Mouse (Mus musculus) hindbrain, embryonic 10.5 days (tissue): ENCODE measurements at regions not wholly inside any gene's neighbourhood (a gene's known extent, or its start where the extent isn't known, plus 50 kb on each side); places are given as distances from the start of the nearest gene placed in this dataset.

Experiments used
- DNase-seq: peaks from one replicate; pipeline ENCODE4 v3.0.0-alpha.2; 2017; ENCODE audit warnings: low spot score
- H3K27ac ChIP-seq: fragments of 300-500 bp; sonication (generic); 2 replicates; pipeline ENCODE4 v1.5.1; 2016; ENCODE audit warnings: mild to moderate bottlenecking, moderate library complexity
- H3K27me3 ChIP-seq: fragments of 300-500 bp; sonication (generic); 2 replicates; pipeline ENCODE4 v1.6.1; 2016; ENCODE audit warnings: mild to moderate bottlenecking; ENCODE audit not compliant: poor library complexity, insufficient read depth, severe bottlenecking
- H3K36me3 ChIP-seq: fragments of 300-500 bp; sonication (generic); 2 replicates; pipeline ENCODE4 v1.6.1; 2016; ENCODE audit warnings: mild to moderate bottlenecking, moderate library complexity
- H3K4me1 ChIP-seq: fragments of 300-500 bp; sonication (generic); replicated peaks from 2 replicates; pipeline ENCODE4 v1.6.1; 2016; ENCODE audit warnings: mild to moderate bottlenecking
- H3K4me3 ChIP-seq: fragments of 300-500 bp; sonication (generic); 2 replicates; pipeline ENCODE4 v1.5.1; 2016; ENCODE audit warnings: mild to moderate bottlenecking, moderate library complexity
- H3K9me3 ChIP-seq: fragments of 300-500 bp; sonication (generic); 2 replicates; pipeline ENCODE4 v1.6.1; 2016; ENCODE audit warnings: mild to moderate bottlenecking, moderate library complexity
- WGBS: fragments of 180-500 bp; shearing (Covaris S2); methylation state at CpG from one replicate; pipeline ENCODE4 v1.1.7; 2016; 5-methylcytosine and 5-hydroxymethylcytosine counted together

DNA sequence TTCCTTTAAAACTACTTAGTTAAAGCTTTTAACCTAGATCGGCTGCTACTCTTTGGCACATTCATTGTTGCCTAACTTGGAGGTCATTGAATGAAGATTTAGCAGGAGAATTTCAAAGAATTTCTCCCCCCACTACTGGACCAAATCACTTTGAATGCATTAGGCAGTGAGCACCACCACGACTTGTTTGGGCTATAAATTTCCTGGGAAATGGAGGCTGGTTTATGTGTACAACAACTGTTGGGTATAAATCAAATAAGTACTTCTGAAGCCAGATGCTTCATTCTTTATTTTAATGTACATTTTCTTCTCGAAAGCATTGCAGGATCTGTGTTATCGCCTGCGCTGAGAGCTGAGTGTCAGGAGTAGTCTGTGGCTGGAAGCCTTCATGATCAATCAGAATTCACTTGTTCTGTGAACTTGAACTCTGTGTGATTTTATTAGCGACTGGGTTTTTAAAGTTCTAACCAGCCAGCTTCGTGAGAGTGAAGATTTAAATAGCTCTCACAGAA is 226.5 kb upstream of the Fat1 start:
- no peak overlapping the region for H3K4me3 ChIP-seq
- H3K4me1 ChIP-seq: no peaks in the 10 kb centered on the region
- DNase-seq: no peak
- H3K9me3 ChIP-seq: no peaks in the 10 kb centered on the region
- no peaks in the 10 kb centered on the region for H3K36me3 ChIP-seq
- no peak overlapping the region for H3K27ac ChIP-seq
- whole genome bisulfite sequencing: 87% methylated on average over 7 of the region's 7 CpGs
- no peaks in the 10 kb centered on the region for H3K27me3 ChIP-seq

DNA sequence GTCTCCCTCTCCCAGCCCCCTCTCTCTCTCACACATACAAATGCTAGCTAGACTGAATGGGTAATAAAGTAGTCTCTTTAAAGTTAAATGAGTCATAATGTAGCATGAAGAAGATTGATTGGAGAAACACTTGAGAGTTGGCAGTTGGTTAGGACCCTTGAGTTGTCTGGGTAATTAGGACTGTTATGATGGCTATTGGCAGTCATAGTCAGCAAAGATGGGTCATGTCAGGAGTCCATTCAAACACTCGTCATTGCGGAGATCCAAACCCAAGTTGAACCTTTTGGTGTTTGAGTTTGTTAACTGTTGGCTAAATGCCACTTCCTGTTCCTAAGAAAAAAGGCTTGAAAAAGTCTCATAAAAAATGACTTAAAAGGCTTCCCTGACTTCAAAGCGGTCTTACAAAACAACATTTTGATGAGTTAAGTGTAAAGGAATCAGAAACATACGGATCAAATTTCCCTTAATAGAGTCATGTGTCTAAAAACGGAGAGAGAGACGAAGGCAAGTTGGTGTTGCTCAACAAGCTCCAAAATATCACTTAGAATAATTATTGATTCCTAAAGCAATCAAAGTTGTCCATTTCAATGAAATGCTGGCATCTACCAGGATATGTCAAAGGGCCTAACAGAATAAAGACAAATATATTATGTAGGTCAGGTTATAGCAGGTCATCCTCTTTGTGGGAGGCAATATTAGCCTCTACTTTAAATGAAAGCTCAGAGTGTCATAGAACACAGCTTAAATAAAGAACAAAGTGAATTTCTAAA is 225.9 kb upstream of the Fat1 start:
- DNase-seq: no peak
- Histone ChIP-seq H3K4me3 (no peak overlapping the region), H3K9me3 (no peaks in the 10 kb centered on the region), H3K27ac (no peak overlapping the region), H3K4me1 (no peaks in the 10 kb centered on the region), H3K27me3 (no peaks in the 10 kb centered on the region), H3K36me3 (no peaks in the 10 kb centered on the region)
- WGBS: 81% methylated on average over 6 of the region's 6 CpGs

DNA sequence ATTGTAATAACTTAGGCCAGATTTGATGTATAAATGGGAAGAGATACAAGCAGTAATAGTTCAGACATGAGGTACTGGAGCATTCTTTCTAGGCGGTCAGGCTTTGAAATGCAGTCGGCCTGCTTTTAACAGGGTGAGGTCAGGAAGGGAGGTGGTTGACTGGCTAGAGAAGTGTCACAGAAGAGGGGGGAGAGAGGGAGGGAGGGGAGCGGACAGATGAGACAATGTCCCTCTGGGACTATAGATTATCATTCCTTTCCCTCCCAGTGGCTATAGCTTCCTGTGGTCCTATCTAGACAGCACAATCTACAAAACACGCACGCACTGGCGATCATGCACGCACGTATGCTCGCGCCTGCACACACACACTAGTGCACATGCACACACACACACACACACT is 200.7 kb upstream of the Fat1 start:
- 85% methylated on average over 10 of the region's 10 CpGs for WGBS
- Histone ChIP-seq H3K4me1 (no peaks in the 10 kb centered on the region; the same call in 1 of the 2 replicates), H3K27me3 (no peaks in the 10 kb centered on the region), H3K4me3 (no peak overlapping the region), H3K9me3 (no peaks in the 10 kb centered on the region), H3K36me3 (no peaks in the 10 kb centered on the region), H3K27ac (no peak overlapping the region)
- no peak for DNase-seq

DNA sequence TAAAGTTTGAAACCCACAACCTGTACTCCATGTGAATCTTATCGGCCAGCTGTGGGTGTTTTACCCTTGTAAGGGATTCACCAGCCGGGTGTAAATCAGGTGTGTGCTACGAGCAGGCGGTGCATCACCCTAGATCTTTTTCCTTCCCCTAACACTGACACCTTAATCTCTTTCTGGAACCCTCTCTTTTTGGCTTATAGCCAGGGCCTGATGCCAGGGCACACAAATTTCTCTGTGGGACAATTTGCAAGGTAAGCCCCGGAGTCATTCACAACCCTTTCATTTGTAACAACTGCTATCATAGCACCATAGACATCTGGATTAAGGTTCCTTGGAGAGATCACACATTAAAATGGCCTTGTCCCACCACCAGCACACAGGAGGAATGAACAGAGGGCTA is 199.4 kb upstream of the Fat1 start:
- H3K4me1 ChIP-seq: no peaks in the 10 kb centered on the region; the same call in 1 of the 2 replicates
- no peak for DNase-seq
- no peak overlapping the region for H3K27ac ChIP-seq
- 90% methylated on average over 5 of the region's 5 CpGs for WGBS
- H3K36me3 ChIP-seq: no peaks in the 10 kb centered on the region
- H3K4me3 ChIP-seq: no peak overlapping the region
- no peaks in the 10 kb centered on the region for H3K27me3 ChIP-seq
- no peaks in the 10 kb centered on the region for H3K9me3 ChIP-seq

DNA sequence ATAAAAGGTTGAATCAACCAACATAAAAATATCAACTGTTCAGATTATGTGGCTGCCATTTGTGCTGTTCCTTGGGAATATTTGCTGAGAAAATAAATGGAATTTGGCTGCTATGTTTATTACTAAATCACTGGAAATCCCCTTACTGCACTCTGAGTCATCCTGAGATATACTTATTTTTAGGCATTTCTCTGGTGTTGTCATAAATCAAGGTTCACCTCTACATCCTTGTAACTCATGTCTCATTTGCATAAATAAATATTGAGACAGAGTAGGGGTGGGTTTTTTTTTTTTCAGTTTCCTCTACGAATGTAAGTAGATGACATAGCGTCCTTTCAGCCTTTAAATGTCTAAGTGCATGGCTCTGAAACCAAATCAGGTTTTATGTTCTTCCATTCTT is 191.9 kb upstream of the Fat1 start:
- no peak for DNase-seq
- no peaks in the 10 kb centered on the region for H3K27me3 ChIP-seq

DNA sequence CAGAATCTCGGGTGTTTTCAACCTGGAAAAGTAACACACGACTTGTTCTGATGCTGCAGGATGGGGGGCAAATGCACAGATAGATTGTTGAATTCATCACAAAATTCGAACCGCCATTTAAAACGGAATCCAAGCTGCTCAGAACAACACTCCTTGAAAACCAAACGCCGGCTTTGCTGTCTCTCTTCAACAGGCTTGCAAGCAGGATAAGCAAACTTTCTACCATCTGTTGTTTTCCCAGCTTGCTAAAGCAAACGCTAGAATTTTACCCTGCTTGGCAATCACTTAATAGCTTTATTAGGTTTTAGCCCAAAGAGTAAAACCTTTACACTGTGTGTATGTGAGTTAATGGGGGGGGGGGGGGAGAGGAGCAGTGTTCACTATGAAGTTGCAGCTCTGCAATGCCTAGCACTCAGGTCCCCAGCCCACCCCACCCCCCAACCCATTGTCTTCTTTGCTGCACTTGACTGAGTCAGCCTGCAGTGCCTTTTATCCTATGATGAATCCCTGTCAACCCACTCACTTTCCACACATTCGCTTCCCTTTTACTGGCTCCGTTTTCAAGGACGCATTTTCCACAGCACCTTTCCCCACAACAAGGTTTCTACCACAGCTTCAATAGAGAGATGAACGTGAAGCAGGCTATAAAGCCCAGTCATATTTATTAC is 190.1 kb upstream of the Fat1 start:
- Histone ChIP-seq H3K27ac (peak overlapping the region; percentile 45; the same call in 1 of the 2 replicates), H3K4me1 (peaks cover 14% of the 10 kb centered on the region), H3K4me3 (no peak overlapping the region), H3K9me3 (no peaks in the 10 kb centered on the region), H3K27me3 (no peaks in the 10 kb centered on the region), H3K36me3 (no peaks in the 10 kb centered on the region)
- DNase-seq: peak; percentile 12
- 65% methylated on average over 12 of the region's 12 CpGs for WGBS

More for the DNA sequence above, 191.9 kb upstream of the Fat1 start:
- no peak overlapping the region for H3K27ac ChIP-seq
- peaks cover 14% of the 10 kb centered on the region for H3K4me1 ChIP-seq
- 93% methylated on average over 2 of the region's 2 CpGs for WGBS
- H3K4me3 ChIP-seq: no peak overlapping the region
- H3K9me3 ChIP-seq: no peaks in the 10 kb centered on the region
- H3K36me3 ChIP-seq: no peaks in the 10 kb centered on the region

DNA sequence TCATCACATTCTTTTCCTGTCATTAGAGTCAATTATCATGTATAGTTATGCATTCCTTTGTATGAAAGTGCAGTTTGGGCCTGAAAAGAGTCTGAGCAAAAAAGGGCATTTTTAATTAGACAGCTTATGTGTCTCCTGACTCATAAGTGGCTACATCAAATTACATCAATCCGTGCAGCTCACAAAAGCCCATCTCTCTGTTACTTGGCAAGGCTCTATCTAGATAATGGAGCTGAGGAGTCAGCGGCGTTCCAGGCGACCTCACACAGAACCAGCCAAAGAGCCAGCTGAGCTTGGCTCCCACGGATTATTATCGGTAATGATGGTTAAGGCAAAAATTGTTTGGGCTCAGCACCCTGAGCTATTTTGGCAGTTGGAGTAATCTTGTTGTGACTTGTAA is 176.5 kb upstream of the Fat1 start:
- H3K27me3 ChIP-seq: no peaks in the 10 kb centered on the region
- H3K36me3 ChIP-seq: no peaks in the 10 kb centered on the region
- WGBS: 86% methylated on average over 6 of the region's 6 CpGs
- H3K4me3 ChIP-seq: no peak overlapping the region
- no peak for DNase-seq
- H3K9me3 ChIP-seq: no peaks in the 10 kb centered on the region
- H3K4me1 ChIP-seq: no peaks in the 10 kb centered on the region
- no peak overlapping the region for H3K27ac ChIP-seq

DNA sequence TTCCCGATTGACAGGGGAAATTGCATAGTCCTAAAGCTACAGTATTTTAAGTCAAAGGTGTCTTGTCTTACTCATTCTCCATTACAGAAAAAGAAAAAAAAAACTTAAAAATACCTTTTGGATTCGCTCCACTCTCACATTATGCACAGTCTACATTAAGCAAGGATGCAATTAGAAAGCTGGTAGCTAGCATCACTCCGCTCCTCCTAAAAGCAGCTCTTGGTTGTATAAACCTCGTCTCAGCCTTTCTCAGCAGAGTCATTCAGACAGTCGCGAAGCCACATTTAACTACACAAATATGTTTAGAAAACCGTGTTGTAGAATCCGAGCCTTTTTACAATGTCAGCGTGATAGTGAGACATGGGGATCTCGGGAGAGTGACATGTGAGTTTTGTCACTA is 172.5 kb upstream of the Fat1 start:
- no peaks in the 10 kb centered on the region for H3K4me1 ChIP-seq
- H3K4me3 ChIP-seq: no peak overlapping the region
- no peaks in the 10 kb centered on the region for H3K27me3 ChIP-seq
- 92% methylated on average over 10 of the region's 10 CpGs for WGBS
- no peaks in the 10 kb centered on the region for H3K36me3 ChIP-seq
- no peak for DNase-seq
- no peak overlapping the region for H3K27ac ChIP-seq
- H3K9me3 ChIP-seq: no peaks in the 10 kb centered on the region

DNA sequence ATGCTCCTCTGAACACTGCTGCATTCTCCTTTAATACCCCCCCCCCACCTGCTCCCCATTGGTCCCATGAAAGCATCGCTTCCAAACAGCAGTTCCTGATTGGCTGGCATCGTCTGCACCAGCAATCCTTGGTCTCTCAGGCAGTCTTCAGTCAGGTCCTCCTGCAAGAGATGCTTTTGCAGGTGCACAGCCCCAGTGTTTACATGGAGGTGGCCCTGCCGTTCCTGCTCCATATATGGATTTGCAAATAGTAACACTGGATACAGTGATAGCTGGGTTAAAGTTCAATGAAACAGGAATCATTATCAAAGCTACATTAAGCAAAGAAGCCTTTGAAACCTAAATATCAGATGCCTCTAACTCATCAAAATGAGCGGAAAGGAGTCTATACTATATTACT is 170.1 kb upstream of the Fat1 start:
- no peak for DNase-seq
- Histone ChIP-seq H3K4me1 (no peaks in the 10 kb centered on the region), H3K9me3 (no peaks in the 10 kb centered on the region), H3K36me3 (no peaks in the 10 kb centered on the region), H3K27ac (no peak overlapping the region), H3K4me3 (no peak overlapping the region), H3K27me3 (no peaks in the 10 kb centered on the region)
- 87% methylated on average over 4 of the region's 4 CpGs for WGBS

DNA sequence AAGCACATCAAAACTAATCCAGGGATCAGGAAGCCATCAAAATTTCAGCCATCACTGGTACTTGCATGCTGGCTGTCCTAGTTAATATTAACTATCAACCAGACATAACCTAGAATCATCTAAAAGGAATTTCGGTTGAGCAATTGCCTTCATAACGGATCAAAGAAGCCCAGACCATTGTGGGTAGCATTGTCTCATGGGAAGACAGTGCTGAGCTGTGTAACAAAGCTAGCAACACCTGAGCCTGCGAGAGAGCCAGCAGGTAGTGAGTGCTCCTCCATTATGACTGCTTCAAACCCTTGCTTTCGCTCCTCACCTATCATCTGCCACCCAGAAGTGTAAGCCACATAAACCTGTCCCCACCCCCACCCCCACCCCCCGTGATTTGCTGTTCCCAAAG is 169.6 kb upstream of the Fat1 start:
- H3K36me3 ChIP-seq: no peaks in the 10 kb centered on the region

DNA sequence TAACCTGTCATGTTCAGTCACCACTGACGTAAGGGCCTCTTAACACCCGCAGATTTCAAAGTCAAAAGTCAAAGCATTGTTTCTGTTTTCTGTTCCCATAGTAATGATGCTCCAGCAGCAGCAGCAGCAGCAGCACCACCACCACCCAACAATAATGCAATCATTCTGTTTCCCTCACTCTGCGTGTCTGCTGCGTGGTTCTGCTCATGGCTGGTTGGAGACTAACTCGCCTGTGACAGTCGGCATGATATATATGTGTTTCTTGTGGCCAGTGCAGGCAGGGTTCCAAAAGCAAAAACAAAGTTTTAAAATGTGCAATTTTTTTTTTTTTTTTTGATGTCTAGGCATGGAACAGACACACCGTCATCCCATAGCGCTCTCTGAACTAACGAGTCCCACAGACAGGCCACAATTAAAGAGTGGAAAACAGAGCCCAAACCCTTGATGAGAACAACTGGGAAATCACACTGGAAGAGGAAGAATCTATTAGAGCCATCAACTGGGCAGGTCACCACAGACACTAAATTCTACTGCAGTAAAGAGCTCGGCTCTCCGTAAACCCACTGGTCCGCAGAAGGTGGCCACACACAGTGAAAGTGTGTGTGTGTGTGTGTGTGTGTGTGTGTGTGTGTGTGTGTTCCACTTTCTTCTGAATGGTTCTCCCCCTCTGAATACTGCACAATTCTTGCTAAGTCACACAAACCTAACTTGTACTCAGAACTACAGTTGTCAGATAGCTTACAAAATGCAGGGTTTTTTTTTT is 169.0 kb upstream of the Fat1 start:
- Histone ChIP-seq H3K4me3 (no peak overlapping the region), H3K27me3 (no peaks in the 10 kb centered on the region), H3K36me3 (no peaks in the 10 kb centered on the region), H3K27ac (no peak overlapping the region), H3K4me1 (no peaks in the 10 kb centered on the region), H3K9me3 (no peaks in the 10 kb centered on the region)
- no peak for DNase-seq
- WGBS: 86% methylated on average over 12 of the region's 12 CpGs

More for the DNA sequence above, 169.6 kb upstream of the Fat1 start:
- no peak for DNase-seq
- no peak overlapping the region for H3K4me3 ChIP-seq
- no peaks in the 10 kb centered on the region for H3K27me3 ChIP-seq
- 82% methylated on average over 5 of the region's 5 CpGs for WGBS
- H3K4me1 ChIP-seq: no peaks in the 10 kb centered on the region
- H3K27ac ChIP-seq: no peak overlapping the region
- H3K9me3 ChIP-seq: no peaks in the 10 kb centered on the region

DNA sequence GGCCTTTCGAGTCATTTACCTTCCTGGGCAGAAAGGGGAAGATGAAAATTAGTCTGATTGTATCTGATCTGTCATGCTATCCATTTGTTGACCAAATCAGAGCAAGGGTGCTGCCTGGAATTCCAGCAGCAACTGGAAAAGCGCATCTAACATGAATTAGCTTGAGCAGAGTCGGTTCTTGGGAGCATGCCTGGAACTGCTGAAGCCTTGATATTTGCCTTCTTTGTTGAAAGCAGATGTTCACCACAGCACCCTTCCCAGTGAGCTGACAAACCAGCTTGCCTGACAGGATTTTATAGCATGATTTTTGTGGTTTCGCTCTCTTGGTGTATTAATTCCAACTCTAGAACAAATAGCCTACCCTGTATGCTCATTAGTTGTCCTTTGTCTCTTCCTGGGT is 168.0 kb upstream of the Fat1 start:
- H3K4me1 ChIP-seq: no peaks in the 10 kb centered on the region
- no peak for DNase-seq
- 87% methylated on average over 4 of the region's 4 CpGs for WGBS

DNA sequence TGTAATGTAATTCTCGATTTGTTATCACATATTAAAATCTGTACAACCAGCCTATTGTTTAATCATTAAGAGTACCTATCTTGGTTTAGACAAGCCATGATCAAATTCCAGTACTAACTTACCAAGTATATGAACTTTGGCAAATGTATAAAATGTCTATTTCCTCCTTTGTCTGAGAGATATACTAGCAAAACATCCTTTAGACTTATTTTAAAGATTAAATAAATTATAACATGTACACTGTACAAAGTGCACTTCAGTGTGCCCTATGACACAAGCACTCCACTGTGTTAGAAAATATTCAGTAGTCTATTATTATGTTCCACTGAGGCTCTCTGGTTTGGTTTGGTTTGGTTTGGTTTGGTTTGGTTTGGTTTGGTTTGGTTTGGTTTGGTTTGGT is 156.0 kb upstream of the Fat1 start:
- 83% methylated on average over 1 of the region's 1 CpGs for WGBS
- H3K9me3 ChIP-seq: no peaks in the 10 kb centered on the region
- no peak for DNase-seq
- H3K27ac ChIP-seq: no peak overlapping the region
- H3K36me3 ChIP-seq: no peaks in the 10 kb centered on the region
- no peaks in the 10 kb centered on the region for H3K4me1 ChIP-seq
- H3K27me3 ChIP-seq: no peaks in the 10 kb centered on the region
- H3K4me3 ChIP-seq: no peak overlapping the region

More for the DNA sequence above, 168.0 kb upstream of the Fat1 start:
- Histone ChIP-seq H3K4me3 (no peak overlapping the region), H3K36me3 (no peaks in the 10 kb centered on the region), H3K27ac (no peak overlapping the region), H3K27me3 (no peaks in the 10 kb centered on the region), H3K9me3 (no peaks in the 10 kb centered on the region)
